Mouse (Mus musculus): ENCODE data around the gene Fam171a2. TPM values are rescaled to one million over a fixed set of nuclear protein-coding genes. Genes with fewer than 3 reads are reported as not detected.

The Fam171a2 gene
- polyA plus RNA-seq, 1 experiment from 2014 or later = 3.7 TPM

GRCm38 (mm10) chr11:102478671-102479070 lies 31.2 kb upstream of the Fam171a2 start:
- H3K36me3 ChIP-seq (replicated peaks) = peaks cover 90% of the 10 kb centered on the region
- no peak for DNase-seq (ENCODE audit: low spot score)
- no peaks in the 10 kb centered on the region for H3K27me3 ChIP-seq (replicated peaks; ENCODE audit: low read depth, poor library complexity, severe bottlenecking)
- no peaks in the 10 kb centered on the region for H3K9me3 ChIP-seq
- H3K4me3 ChIP-seq = no peak overlapping the region
- H3K27ac ChIP-seq (replicated peaks) = no peak overlapping the region
- H3K4me1 ChIP-seq = no peaks in the 10 kb centered on the region
- 83% methylated on average over 3 of the region's 3 CpGs for WGBS

GRCm38 (mm10) chr11:102475027-102475426 lies 27.5 kb upstream of the Fam171a2 start:
- no peak for DNase-seq (ENCODE audit: low spot score)
- peaks cover 59% of the 10 kb centered on the region for H3K36me3 ChIP-seq (replicated peaks)
- H3K9me3 ChIP-seq = no peaks in the 10 kb centered on the region
- H3K4me3 ChIP-seq = no peak overlapping the region
- peaks cover 3% of the 10 kb centered on the region for H3K27me3 ChIP-seq (replicated peaks; ENCODE audit: low read depth, poor library complexity, severe bottlenecking)
- H3K4me1 ChIP-seq = no peaks in the 10 kb centered on the region
- no peak overlapping the region for H3K27ac ChIP-seq (replicated peaks)
- 96% methylated on average over 3 of the region's 3 CpGs for WGBS

- H3K9me3 ChIP-seq = no peaks in the 10 kb centered on the region
- 61% methylated on average over 11 of the region's 11 CpGs for WGBS
- peaks cover 12% of the 10 kb centered on the region for H3K36me3 ChIP-seq (replicated peaks)
- H3K27ac ChIP-seq (replicated peaks) = peak within 1 kb of the TSS; percentile 7; the same call in 1 of the 2 replicates
- peak; percentile 14 for DNase-seq (ENCODE audit: low spot score)
- peaks cover 46% of the 10 kb centered on the region for H3K27me3 ChIP-seq (replicated peaks; ENCODE audit: low read depth, poor library complexity, severe bottlenecking)
- H3K4me3 ChIP-seq = no peak within 1 kb of the TSS
- peaks cover 32% of the 10 kb centered on the region for H3K4me1 ChIP-seq
Measured at GRCm38 (mm10) chr11:102469648-102470357, 22.3 kb upstream of the Fam171a2 start, which contains the start of gene Itga2b. Gene Itga2b, minus strand, starts transcription at chr11:102470122.

- no peaks in the 10 kb centered on the region for H3K9me3 ChIP-seq
- peak; percentile 95 for DNase-seq (ENCODE audit: low spot score)
- H3K4me1 ChIP-seq = peaks cover 32% of the 10 kb centered on the region
- no peaks in the 10 kb centered on the region for H3K36me3 ChIP-seq (replicated peaks)
- WGBS = under 1% methylated on average over 37 of the region's 37 CpGs
- H3K27ac ChIP-seq (replicated peaks) = peak overlapping the region; percentile 68
- peaks cover 54% of the 10 kb centered on the region for H3K27me3 ChIP-seq (replicated peaks; ENCODE audit: low read depth, poor library complexity, severe bottlenecking)
- peak overlapping the region; percentile 62 for H3K4me3 ChIP-seq
Measured at GRCm38 (mm10) chr11:102467041-102467631, 19.7 kb upstream of the Fam171a2 start.

- no peaks in the 10 kb centered on the region for H3K9me3 ChIP-seq
- DNase-seq (ENCODE audit: low spot score) = peak; percentile 62
- peaks cover 65% of the 10 kb centered on the region for H3K27me3 ChIP-seq (replicated peaks; ENCODE audit: low read depth, poor library complexity, severe bottlenecking)
- peaks cover 32% of the 10 kb centered on the region for H3K4me1 ChIP-seq
- H3K4me3 ChIP-seq = peak overlapping the region; percentile 21; the same call in 1 of the 2 replicates
- no peak overlapping the region; the same call in 1 of the 2 replicates for H3K27ac ChIP-seq (replicated peaks)
- H3K36me3 ChIP-seq (replicated peaks) = no peaks in the 10 kb centered on the region
- WGBS = 5% methylated on average over 26 of the region's 26 CpGs
Measured at GRCm38 (mm10) chr11:102465713-102466436, 18.4 kb upstream of the Fam171a2 start.

- Histone ChIP-seq H3K27ac (replicated peaks) (no peak overlapping the region), H3K9me3 (no peaks in the 10 kb centered on the region), H3K27me3 (replicated peaks; ENCODE audit: low read depth, poor library complexity, severe bottlenecking) (peaks cover 71% of the 10 kb centered on the region), H3K36me3 (replicated peaks) (no peaks in the 10 kb centered on the region), H3K4me3 (no peak overlapping the region), H3K4me1 (peaks cover 37% of the 10 kb centered on the region)
- WGBS = 91% methylated on average over 6 of the region's 6 CpGs
- DNase-seq (ENCODE audit: low spot score) = no peak
Measured at GRCm38 (mm10) chr11:102464901-102465300, 17.4 kb upstream of the Fam171a2 start.

GRCm38 (mm10) chr11:102461764-102462163 lies 14.3 kb upstream of the Fam171a2 start:
- WGBS = 80% methylated on average over 3 of the region's 3 CpGs
- no peak overlapping the region for H3K4me3 ChIP-seq
- peaks cover 28% of the 10 kb centered on the region for H3K4me1 ChIP-seq
- DNase-seq (ENCODE audit: low spot score) = no peak
- no peak overlapping the region for H3K27ac ChIP-seq (replicated peaks)
- peaks cover 76% of the 10 kb centered on the region for H3K27me3 ChIP-seq (replicated peaks; ENCODE audit: low read depth, poor library complexity, severe bottlenecking)
- no peaks in the 10 kb centered on the region for H3K36me3 ChIP-seq (replicated peaks)
- no peaks in the 10 kb centered on the region for H3K9me3 ChIP-seq

- no peak overlapping the region for H3K27ac ChIP-seq (replicated peaks)
- H3K9me3 ChIP-seq = no peaks in the 10 kb centered on the region
- H3K27me3 ChIP-seq (replicated peaks; ENCODE audit: low read depth, poor library complexity, severe bottlenecking) = peaks cover 76% of the 10 kb centered on the region
- 62% methylated on average over 16 of the region's 16 CpGs for WGBS
- no peak overlapping the region for H3K4me3 ChIP-seq
- H3K36me3 ChIP-seq (replicated peaks) = no peaks in the 10 kb centered on the region; the same call in 1 of the 2 replicates
- peaks cover 29% of the 10 kb centered on the region for H3K4me1 ChIP-seq
- DNase-seq (ENCODE audit: low spot score) = no peak
Measured at GRCm38 (mm10) chr11:102460541-102460940, 13.1 kb upstream of the Fam171a2 start.

- no peaks in the 10 kb centered on the region for H3K9me3 ChIP-seq
- peaks cover 40% of the 10 kb centered on the region for H3K4me1 ChIP-seq
- H3K36me3 ChIP-seq (replicated peaks) = no peaks in the 10 kb centered on the region; the same call in 1 of the 2 replicates
- WGBS = under 1% methylated on average over 40 of the region's 40 CpGs
- DNase-seq (ENCODE audit: low spot score) = peak; percentile 90
- H3K4me3 ChIP-seq = peak overlapping the region; percentile 64
- H3K27ac ChIP-seq (replicated peaks) = peak overlapping the region; percentile 66
- H3K27me3 ChIP-seq (replicated peaks; ENCODE audit: low read depth, poor library complexity, severe bottlenecking) = peaks cover 93% of the 10 kb centered on the region
Measured at GRCm38 (mm10) chr11:102455740-102456396, 8.4 kb upstream of the Fam171a2 start.

- Histone ChIP-seq H3K4me3 (peak overlapping the region; percentile 8; the same call in 1 of the 2 replicates), H3K9me3 (no peaks in the 10 kb centered on the region), H3K27me3 (replicated peaks; ENCODE audit: low read depth, poor library complexity, severe bottlenecking) (peaks cover 94% of the 10 kb centered on the region), H3K36me3 (replicated peaks) (no peaks in the 10 kb centered on the region; the same call in 1 of the 2 replicates), H3K4me1 (peaks cover 45% of the 10 kb centered on the region), H3K27ac (replicated peaks) (no peak overlapping the region)
- DNase-seq (ENCODE audit: low spot score) = no peak
- 20% methylated on average over 10 of the region's 10 CpGs for WGBS
Measured at GRCm38 (mm10) chr11:102453131-102453530, 5.6 kb upstream of the Fam171a2 start.

- peaks cover 53% of the 10 kb centered on the region for H3K4me1 ChIP-seq
- WGBS = 46% methylated on average over 17 of the region's 17 CpGs
- no peak for DNase-seq (ENCODE audit: low spot score)
- peaks cover 78% of the 10 kb centered on the region for H3K27me3 ChIP-seq (replicated peaks; ENCODE audit: low read depth, poor library complexity, severe bottlenecking)
- H3K9me3 ChIP-seq = no peaks in the 10 kb centered on the region
- no peak overlapping the region for H3K27ac ChIP-seq (replicated peaks)
- no peak overlapping the region for H3K4me3 ChIP-seq
- H3K36me3 ChIP-seq (replicated peaks) = no peaks in the 10 kb centered on the region
Measured at GRCm38 (mm10) chr11:102449043-102450008, 1.8 kb upstream of the Fam171a2 start.
